In the genomic region with DNA sequence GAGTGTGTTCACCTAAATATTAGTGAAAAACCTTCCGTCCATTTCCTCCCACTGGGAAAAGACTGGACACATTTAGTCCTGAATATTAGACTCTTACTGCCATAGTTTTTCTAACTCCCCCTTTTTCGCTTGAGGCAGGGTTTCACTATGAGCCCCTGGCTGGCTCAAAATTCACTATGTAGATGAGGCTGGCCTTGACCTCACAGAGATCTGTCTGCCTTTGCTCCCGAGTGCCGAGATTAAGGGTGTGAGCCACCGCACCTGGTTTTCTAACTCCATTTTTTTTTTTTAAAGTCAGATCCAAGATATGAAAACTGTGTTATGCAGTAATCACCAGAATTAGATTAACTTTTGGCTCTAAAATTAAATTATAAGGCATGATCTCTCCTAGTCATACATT, we compare ENCODE assay signal across 17 mouse cellular contexts.
"Had no signal": no experiment of that assay in that cellular context is flagged by ENCODE, and none has a peak within 500 bp of the region (broad histone marks: within the 10 kb centered on the region; RNA-seq: fewer than 3 reads in every experiment).

No protein-coding gene starts in this region.

- H3K27ac ChIP-seq: lung, embryonic 15.5 days; macrophage; midbrain, embryonic 13.5 days; midbrain, embryonic 15.5 days; neural tube, embryonic 12.5 days had no signal

- H3K36me3 ChIP-seq: midbrain, embryonic 15.5 days had no signal

- H3K4me2 ChIP-seq: lung, embryonic 15.5 days; midbrain, embryonic 11.5 days; midbrain, embryonic 13.5 days; midbrain, embryonic 15.5 days; neural tube, embryonic 12.5 days had no signal

- ATAC-seq: lung, postnatal 0 days; midbrain, embryonic 13.5 days; midbrain, embryonic 15.5 days had no signal

- H3K9ac ChIP-seq: lung, embryonic 15.5 days; midbrain, embryonic 13.5 days; midbrain, embryonic 15.5 days; neural tube, embryonic 12.5 days had no signal

- H3K9me3 ChIP-seq: lung, embryonic 15.5 days; megakaryocyte, embryonic 14.5 days; midbrain, embryonic 13.5 days; midbrain, embryonic 15.5 days; neural tube, embryonic 12.5 days had no signal

- H3K4me1 ChIP-seq: lung, embryonic 15.5 days; midbrain, embryonic 13.5 days; midbrain, embryonic 15.5 days; neural tube, embryonic 12.5 days had no signal

- H3K4me3 ChIP-seq: lung, embryonic 15.5 days; megakaryocyte, embryonic 14.5 days; midbrain, embryonic 13.5 days; midbrain, embryonic 15.5 days; neural tube, embryonic 12.5 days had no signal

- H3K27me3 ChIP-seq: lung, embryonic 15.5 days; midbrain, embryonic 13.5 days; midbrain, embryonic 15.5 days; neural tube, embryonic 12.5 days had no signal

- DNase-seq: lung, adult 2 months; lung, postnatal 14 days; lung, postnatal 36 days; right cerebral cortex, postnatal 14 days; right cerebral cortex, postnatal 4 days; spleen, adult 18-20 months; thymus, adult 18-20 months; thymus, postnatal 14 days; thymus, postnatal 36 days had no signal
